ENCODE assay signal across 8 mouse cellular contexts in the genomic region with DNA sequence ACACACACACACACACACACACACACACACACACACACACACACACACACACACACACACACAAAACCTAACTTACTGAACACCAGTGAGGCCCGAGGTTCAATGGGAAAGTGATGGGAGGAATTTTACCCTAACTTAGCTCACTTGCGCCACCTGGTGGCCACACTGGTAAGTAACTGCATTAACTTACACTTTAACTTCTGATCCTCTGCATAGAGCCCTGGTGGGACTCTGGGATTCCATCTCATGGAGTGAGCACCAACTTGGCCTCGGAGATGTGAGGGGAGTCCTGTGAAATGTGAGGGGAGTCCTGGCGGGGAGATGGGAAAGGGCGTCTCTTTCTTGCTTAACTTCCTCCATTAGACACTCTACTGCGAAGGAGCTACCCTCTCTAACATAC. TPM values are rescaled to one million over a fixed set of nuclear protein-coding genes. Genes with fewer than 3 reads are reported as not detected.
DNase-seq lines count a peak whose midpoint lies in the region; ATAC-seq and TF ChIP-seq lines count a peak whose summit lies in the region.

No protein-coding gene starts in this region.

- H3K4me3 ChIP-seq in ES-Bruce4 (ENCODE audit: low read depth, low read length): no peak overlapping the region
- no peak overlapping the region for H3K4me3 ChIP-seq in bone marrow, adult 2 months (replicated peaks; ENCODE audit: control insufficient read depth, low read depth, low read length)
- H3K4me3 ChIP-seq in embryonic facial prominence, embryonic 12.5 days: no peak overlapping the region

- 0 out of 2 replicates have a peak, but pooled peaks have one; percentile 41 for ATAC-seq in embryonic facial prominence, embryonic 12.5 days (ENCODE audit: insufficient number of reproducible peaks, insufficient read depth, low FRiP score, low TSS enrichment)
- ATAC-seq in hematopoietic stem cell, adult 5-6 weeks (replicated peaks in 1 of 2; ENCODE audit: insufficient read depth in 1 of 2, low FRiP score in 2 of 2, low TSS enrichment in 1 of 2, low read depth in 1 of 2, poor library complexity in 2 of 2, severe bottlenecking in 2 of 2): peak; percentile 41 to 65; a peak in 1 of 4 replicates

- no peaks in the 10 kb centered on the region for H3K9me3 ChIP-seq in ES-Bruce4 (replicated peaks; ENCODE audit: control insufficient read depth, insufficient read depth, low read length, poor library complexity, severe bottlenecking)
- no peaks in the 10 kb centered on the region for H3K9me3 ChIP-seq in embryonic facial prominence, embryonic 12.5 days

- H3K4me2 ChIP-seq in embryonic facial prominence, embryonic 12.5 days (replicated peaks): no peak overlapping the region

- TF ChIP-seq POLR2A in ES-Bruce4 (IDR thresholded peaks at IDR 0.05; ENCODE audit: insufficient read depth, low read length): no peak
- TF ChIP-seq POLR2A in bone marrow, adult 2 months (IDR thresholded peaks at IDR 0.05; ENCODE audit: borderline replicate concordance, control insufficient read depth, low read depth, low read length): no peak

- peak overlapping the region; percentile 29 for H3K9ac ChIP-seq in ES-Bruce4 (ENCODE audit: low read depth, poor library complexity, severe bottlenecking)
- no peak overlapping the region for H3K9ac ChIP-seq in embryonic facial prominence, embryonic 12.5 days

- TF ChIP-seq EP300 in ES-Bruce4 (IDR thresholded peaks at IDR 0.05; ENCODE audit: insufficient read depth, low read depth, low read length): no peak

- H3K4me1 ChIP-seq in ES-Bruce4 (ENCODE audit: control insufficient read depth, insufficient read depth, low read length): no peaks in the 10 kb centered on the region
- no peaks in the 10 kb centered on the region; the same call in 1 of the 2 replicates for H3K4me1 ChIP-seq in bone marrow, adult 2 months (ENCODE audit: control insufficient read depth, insufficient read depth, low read length)
- H3K4me1 ChIP-seq in embryonic facial prominence, embryonic 12.5 days: no peaks in the 10 kb centered on the region

- peak; percentile 44 for TF ChIP-seq CTCF in ES-Bruce4 (IDR thresholded peaks at IDR 0.05; ENCODE audit: low read depth, low read length)
- TF ChIP-seq CTCF in bone marrow, adult 2 months (IDR thresholded peaks at IDR 0.05; ENCODE audit: control insufficient read depth, insufficient read depth, low read length): peak; percentile 64

- 24% methylated on average over 6 of the region's 6 CpGs for WGBS in bone marrow, adult 2 months
- 23% methylated on average over 6 of the region's 6 CpGs for WGBS in embryonic facial prominence, embryonic 12.5 days

- DNase-seq in layer of hippocampus, adult 9-11 months: peak; percentile 38
- peak; percentile 89 for DNase-seq in lung, postnatal 36 days
- DNase-seq in right cerebral cortex, adult 2 months (ENCODE audit: low spot score in 2 of 2): peak; percentile 87 to 89
- peak; percentile 52 for DNase-seq in urinary bladder, postnatal 10 days (ENCODE audit: low spot score)

- no peaks in the 10 kb centered on the region for H3K27me3 ChIP-seq in ES-Bruce4 (ENCODE audit: control insufficient read depth, insufficient read depth, low read length, poor library complexity, severe bottlenecking)
- H3K27me3 ChIP-seq in embryonic facial prominence, embryonic 12.5 days: no peaks in the 10 kb centered on the region

- peaks cover 14% of the 10 kb centered on the region for H3K36me3 ChIP-seq in ES-Bruce4 (ENCODE audit: control insufficient read depth, insufficient read depth, low read length, poor library complexity, severe bottlenecking)
- H3K36me3 ChIP-seq in embryonic facial prominence, embryonic 12.5 days: 0 out of 2 replicates have a peak, but pooled peaks cover 8% of the 10 kb centered on the region

- no peak overlapping the region for H3K27ac ChIP-seq in ES-Bruce4 (ENCODE audit: insufficient read depth, low read length)
- no peak overlapping the region for H3K27ac ChIP-seq in bone marrow, adult 2 months (ENCODE audit: control insufficient read depth, insufficient read depth, low read depth, low read length, poor library complexity)
- no peak overlapping the region for H3K27ac ChIP-seq in embryonic facial prominence, embryonic 12.5 days

RNA-seq across cellular contexts. Expression of gene Prf1, which starts 38.5 kb away (rescaled TPM):
- polyA plus RNA-seq in ES-Bruce4 (2011; ENCODE audit: insufficient read depth, insufficient read length, low read depth, missing spikeins): not detected in 2 replicates
- polyA plus RNA-seq in bone marrow, adult 2 months (2011; ENCODE audit: insufficient read depth, insufficient read length, low replicate concordance, missing spikeins): 0.79 and 1.0 TPM in 2 replicates
- polyA plus RNA-seq in embryonic facial prominence, embryonic 12.5 days (2016; fragmentation: Nextera tagmentation; extraction: Ambion mirVana): not detected in 2 replicates
- 0.31 and 1.0 TPM in 2 replicates for total RNA-seq in hematopoietic stem cell, adult 5-6 weeks (2017)

RNA-seq across cellular contexts. Expression of gene Pald1, which starts 47.2 kb away (rescaled TPM):
- polyA plus RNA-seq in ES-Bruce4 (2011; ENCODE audit: insufficient read depth, insufficient read length, low read depth, missing spikeins): 35.8 and 36.0 TPM in 2 replicates
- 1.8 and 4.1 TPM in 2 replicates for polyA plus RNA-seq in bone marrow, adult 2 months (2011; ENCODE audit: insufficient read depth, insufficient read length, low replicate concordance, missing spikeins)
- 26.7 and 28.6 TPM in 2 replicates for polyA plus RNA-seq in embryonic facial prominence, embryonic 12.5 days (2016; fragmentation: Nextera tagmentation; extraction: Ambion mirVana)
- 0.75 and 0.84 TPM in 2 replicates for total RNA-seq in hematopoietic stem cell, adult 5-6 weeks (2017)

Comparison
In these comparisons a context has a peak if more than half of its experiments do, and no peak if none do; other contexts are left out.
1. DNase-seq: peak in every context shown above with its lines; median percentile 89 in lung, postnatal 36 days; 88 in right cerebral cortex, adult 2 months; 52 in urinary bladder, postnatal 10 days; 38 in layer of hippocampus, adult 9-11 months.